Comparison of ENCODE assay signal across 20 mouse cellular contexts in the genomic region with DNA sequence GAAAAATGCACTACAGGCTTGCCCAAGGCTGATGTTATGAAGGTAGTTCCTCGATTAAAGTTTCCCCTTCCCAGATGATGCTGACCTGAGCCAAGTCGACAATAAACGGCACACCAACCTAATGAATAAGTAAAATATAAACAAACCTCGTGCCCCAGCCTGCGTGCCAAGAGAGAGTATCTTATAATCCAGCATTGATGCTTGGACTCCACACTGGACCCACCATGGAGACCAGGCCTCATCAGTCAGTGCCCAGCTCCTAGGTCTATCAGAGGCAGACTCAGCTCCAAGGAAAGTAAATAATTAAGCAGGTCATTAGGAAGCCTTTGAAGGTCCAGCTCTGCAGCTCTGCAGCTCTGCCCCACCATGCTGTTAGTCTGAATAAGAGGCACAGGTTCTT.
"Had no signal": no experiment of that assay in that cellular context is flagged by ENCODE, and none has a peak within 500 bp of the region (broad histone marks: within the 10 kb centered on the region; RNA-seq: fewer than 3 reads in every experiment).

No protein-coding gene starts in this region.

- H3K27me3 ChIP-seq: intestine, embryonic 15.5 days; liver, embryonic 12.5 days; liver, embryonic 15.5 days; megakaryocyte, embryonic 14.5 days; stomach, embryonic 15.5 days had no signal

- H3K4me3 ChIP-seq: intestine, embryonic 15.5 days; limb, embryonic 10.5 days; limb, embryonic 13.5 days; liver, embryonic 12.5 days; liver, embryonic 15.5 days; megakaryocyte, embryonic 14.5 days; midbrain, embryonic 10.5 days; midbrain, embryonic 13.5 days; myocyte; neural tube, embryonic 13.5 days; stomach, embryonic 15.5 days had no signal

- H3K4me2 ChIP-seq: intestine, embryonic 15.5 days; limb, embryonic 13.5 days; liver, embryonic 12.5 days; liver, embryonic 15.5 days; lung, embryonic 14.5 days; midbrain, embryonic 13.5 days; neural tube, embryonic 13.5 days; stomach, embryonic 15.5 days had no signal

- H3K36me3 ChIP-seq: intestine, embryonic 15.5 days; limb, embryonic 10.5 days; limb, embryonic 13.5 days; liver, embryonic 12.5 days; liver, embryonic 15.5 days; midbrain, embryonic 10.5 days; midbrain, embryonic 13.5 days; neural tube, embryonic 13.5 days; stomach, embryonic 15.5 days had no signal

- H3K4me1 ChIP-seq: intestine, embryonic 15.5 days; limb, embryonic 10.5 days; limb, embryonic 13.5 days; liver, embryonic 12.5 days; liver, embryonic 15.5 days; megakaryocyte, embryonic 14.5 days; midbrain, embryonic 13.5 days; neural tube, embryonic 13.5 days; stomach, embryonic 15.5 days had no signal

- DNase-seq: liver; lung, embryonic 14.5 days; lung, postnatal 10 days; lung, postnatal 36 days; retina, postnatal 1 day; right cerebral cortex, postnatal 25 days; spleen, adult 18-20 months; thymus, postnatal 25 days had no signal

- ATAC-seq: intestine, embryonic 15.5 days; liver, embryonic 12.5 days; midbrain, embryonic 13.5 days; midbrain, embryonic 16.5 days had no signal

- H3K27ac ChIP-seq: intestine, embryonic 15.5 days; limb, embryonic 10.5 days; limb, embryonic 13.5 days; liver, embryonic 12.5 days; liver, embryonic 15.5 days; midbrain, embryonic 10.5 days; midbrain, embryonic 13.5 days; neural tube, embryonic 13.5 days; stomach, embryonic 15.5 days had no signal

- H3K9ac ChIP-seq: intestine, embryonic 15.5 days; limb, embryonic 13.5 days; liver, embryonic 12.5 days; liver, embryonic 15.5 days; lung, embryonic 14.5 days; midbrain, embryonic 13.5 days; neural tube, embryonic 13.5 days; stomach, embryonic 15.5 days had no signal

- H3K9me3 ChIP-seq: intestine, embryonic 15.5 days; limb, embryonic 10.5 days; limb, embryonic 13.5 days; liver, embryonic 12.5 days; liver, embryonic 15.5 days; midbrain, embryonic 10.5 days; midbrain, embryonic 13.5 days; neural tube, embryonic 13.5 days; stomach, embryonic 15.5 days had no signal
